In the genomic region with DNA sequence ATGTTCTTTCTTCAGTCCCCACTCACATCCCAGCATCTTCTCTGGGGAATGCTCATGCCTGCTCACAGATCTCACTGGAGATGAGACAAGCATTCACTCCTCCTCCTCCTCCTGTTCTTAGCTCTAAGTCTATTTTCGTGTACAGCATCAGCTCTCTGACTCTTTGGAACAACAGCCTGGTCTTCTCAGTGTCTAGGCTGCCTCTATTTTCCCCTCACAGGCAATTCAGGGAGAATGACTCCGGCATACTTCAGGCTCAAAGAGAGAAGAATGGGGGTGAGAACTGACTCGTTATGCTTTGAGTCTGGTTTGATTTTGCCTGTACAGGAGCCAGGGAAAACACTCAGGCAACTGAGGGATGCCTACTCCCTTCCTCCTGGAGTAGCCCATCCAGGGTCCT, we compare ENCODE assay signal across 24 mouse cellular contexts.
DNase-seq lines count a peak whose midpoint lies in the region; ATAC-seq and TF ChIP-seq lines count a peak whose summit lies in the region.
"Had no signal": no experiment of that assay in that cellular context is flagged by ENCODE, and none has a peak within 500 bp of the region (broad histone marks: within the 10 kb centered on the region; RNA-seq: fewer than 3 reads in every experiment).

No protein-coding gene starts in this region.

- H3K4me2 ChIP-seq in liver, embryonic 11.5 days = no peak overlapping the region
- H3K4me2 ChIP-seq: embryonic facial prominence, embryonic 15.5 days; heart, embryonic 15.5 days; hindbrain, embryonic 14.5 days; midbrain, embryonic 13.5 days had no signal

- H3K4me1 ChIP-seq in liver, embryonic 11.5 days (replicated peaks; ENCODE audit: control insufficient read depth, insufficient read depth, low read length) = no peaks in the 10 kb centered on the region
- H3K4me1 ChIP-seq: embryonic facial prominence, embryonic 15.5 days; heart, embryonic 15.5 days; midbrain, embryonic 13.5 days had no signal

- no peaks in the 10 kb centered on the region for H3K27me3 ChIP-seq in liver, embryonic 11.5 days (replicated peaks; ENCODE audit: control insufficient read depth, insufficient read depth, low read length)
- H3K27me3 ChIP-seq: embryonic facial prominence, embryonic 15.5 days; heart, embryonic 15.5 days; midbrain, embryonic 13.5 days had no signal

- 58% methylated on average over 3 of the region's 3 CpGs for WGBS in liver, embryonic 11.5 days

- H3K4me3 ChIP-seq in layer of hippocampus, adult 2 months = no peak overlapping the region
- H3K4me3 ChIP-seq in liver, embryonic 11.5 days (ENCODE audit: low read depth, low read length) = no peak overlapping the region
- H3K4me3 ChIP-seq: embryonic facial prominence, embryonic 15.5 days; gastrocnemius, adult 2 months; heart, embryonic 15.5 days; midbrain, embryonic 13.5 days had no signal

- peak in 1 of 2 experiments; percentile 57 for DNase-seq in layer of hippocampus, adult 2 months (ENCODE audit: low spot score in 2 of 2)
- DNase-seq in layer of hippocampus, adult 11-12 months (ENCODE audit: low spot score) = no peak
- DNase-seq in right cerebral cortex, adult 2 months (ENCODE audit: low spot score in 2 of 2) = peak; percentile 44 to 57
- no peak for DNase-seq in right cerebral cortex, postnatal 14 days
- peak; percentile 47 to 92 for DNase-seq in left cerebral cortex, postnatal 25 days (ENCODE audit: low spot score in 2 of 2)
- DNase-seq in telencephalon, adult 2 months (ENCODE audit: low read depth, low spot score) = peak; percentile 93
- DNase-seq in liver, embryonic 11.5 days (ENCODE audit: low spot score) = no peak
- DNase-seq: adrenal gland, postnatal 25 days; cerebellum, adult 9-10 months; gastrocnemius, adult 2 months; heart, postnatal 36 days; kidney, adult 18-20 months; kidney, postnatal 10 days; lung, adult 18-20 months; lung, postnatal 10 days; retina, postnatal 1 day; thymus, postnatal 25 days had no signal

- intact Hi-C loops in left cerebral cortex, postnatal 25 days (cut with DNase I) = loop anchor here (5.0 kb wide), 1 partner anchor 77 kb away; a partner anchor contains a TSS

- no peaks in the 10 kb centered on the region for H3K36me3 ChIP-seq in liver, embryonic 11.5 days (ENCODE audit: control insufficient read depth, insufficient read depth, low read length)
- H3K36me3 ChIP-seq: embryonic facial prominence, embryonic 15.5 days; heart, embryonic 15.5 days; midbrain, embryonic 13.5 days had no signal

- TF ChIP-seq CTCF in layer of hippocampus, adult 2 months (conservative IDR thresholded peaks at IDR 0.05) = no peak

- no peak for ATAC-seq in megakaryocyte, adult 5-6 weeks (ENCODE audit: poor library complexity, severe bottlenecking)
- ATAC-seq in liver, embryonic 11.5 days (replicated peaks; ENCODE audit: low FRiP score) = no peak
- ATAC-seq: forebrain, embryonic 14.5 days; inflammation-experienced regulatory T-cells, adult 6 months had no signal

- no peaks in the 10 kb centered on the region for H3K9me3 ChIP-seq in liver, embryonic 11.5 days (ENCODE audit: control insufficient read depth, low read length)
- H3K9me3 ChIP-seq: embryonic facial prominence, embryonic 15.5 days; heart, embryonic 15.5 days; midbrain, embryonic 13.5 days had no signal

- H3K9ac ChIP-seq in liver, embryonic 11.5 days (ENCODE audit: low read depth, low read length) = no peak overlapping the region
- H3K9ac ChIP-seq: embryonic facial prominence, embryonic 15.5 days; heart, embryonic 15.5 days; hindbrain, embryonic 14.5 days; midbrain, embryonic 13.5 days had no signal

- peak overlapping the region; percentile 63 for H3K27ac ChIP-seq in layer of hippocampus, adult 2 months
- H3K27ac ChIP-seq in liver, embryonic 11.5 days (ENCODE audit: low read depth, low read length) = no peak overlapping the region
- H3K27ac ChIP-seq: embryonic facial prominence, embryonic 15.5 days; gastrocnemius, adult 2 months; heart, embryonic 15.5 days; hindbrain, embryonic 14.5 days; midbrain, embryonic 13.5 days had no signal

Comparison
In these comparisons a context has a peak if more than half of its experiments do, and no peak if none do; other contexts are left out.
1. DNase-seq: peak in right cerebral cortex, adult 2 months (2 of 2), left cerebral cortex, postnatal 25 days (2 of 2) and telencephalon, adult 2 months (single experiment); none in layer of hippocampus, adult 11-12 months (single experiment), right cerebral cortex, postnatal 14 days (single experiment) and liver, embryonic 11.5 days (single experiment).